Mouse (Mus musculus): ENCODE results near the gene Tmigd3.

Gene Tmigd3

DNA sequence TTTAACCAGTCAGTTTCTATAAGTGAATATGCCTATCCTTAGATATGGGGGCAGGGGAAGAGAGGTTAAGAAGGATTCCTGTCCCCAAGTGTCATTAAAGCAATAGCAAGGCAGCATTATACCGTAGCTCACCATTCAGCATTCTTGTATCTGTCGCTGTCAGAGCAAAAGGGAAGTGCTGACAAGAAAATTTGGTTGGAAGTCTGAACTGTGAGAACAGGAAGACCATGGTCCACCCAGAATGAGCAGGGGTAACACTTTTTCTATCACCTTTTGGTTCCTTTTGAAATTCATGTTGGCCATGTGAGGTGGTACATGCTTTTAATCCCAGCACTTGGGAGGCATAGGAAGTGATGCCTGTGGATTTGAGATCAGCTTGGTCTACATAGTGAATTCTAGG lies 60.4 kb downstream of the Tmigd3 start:
- DNase-seq (ENCODE audit: low spot score in 2 of 2), result no peak

DNA sequence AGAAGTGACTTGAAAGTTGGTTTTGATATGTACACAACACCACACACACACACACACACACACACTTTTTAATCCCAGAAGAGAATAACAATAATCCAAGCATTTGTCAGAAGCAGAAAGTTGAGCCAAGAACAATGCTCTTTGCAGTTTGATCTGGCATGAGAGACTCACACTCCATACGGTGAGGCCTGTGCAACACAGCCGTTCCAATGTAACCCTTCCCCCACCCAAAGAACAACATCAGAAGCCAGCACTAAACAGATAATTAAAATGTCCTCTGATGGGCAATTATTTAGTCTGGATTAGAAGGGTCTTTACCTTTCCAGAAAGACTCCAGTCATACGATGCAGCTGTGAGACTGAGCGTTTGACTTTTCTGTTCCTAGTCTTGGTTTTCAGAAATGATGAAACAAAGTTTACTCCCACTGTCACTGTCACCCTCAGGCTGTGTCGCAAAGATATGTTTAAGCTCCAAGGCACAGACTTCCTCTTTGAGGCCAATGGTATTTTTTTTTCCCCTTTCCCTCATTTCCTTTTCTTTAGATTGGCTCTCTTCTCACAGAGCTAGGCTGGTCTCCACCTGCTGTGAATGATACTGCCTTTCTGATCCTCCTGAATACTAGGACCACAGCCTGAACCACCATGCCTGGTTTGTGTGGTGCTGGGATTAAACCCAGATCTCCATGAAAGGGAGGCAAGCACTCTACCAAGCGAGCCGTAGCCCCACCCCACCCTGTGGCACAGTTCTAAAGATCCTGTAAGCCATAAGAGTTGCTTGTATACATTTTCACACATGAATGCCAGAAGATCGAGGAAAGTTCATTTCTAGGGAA lies 61.8 kb downstream of the Tmigd3 start, which contains the start of gene I830077J02Rik:
Gene I830077J02Rik (minus strand): TSS at position 425 of the 832 bp plus-strand sequence.
- peak in 1 of 2 experiments; percentile 15 for DNase-seq (ENCODE audit: low spot score in 2 of 2)

DNA sequence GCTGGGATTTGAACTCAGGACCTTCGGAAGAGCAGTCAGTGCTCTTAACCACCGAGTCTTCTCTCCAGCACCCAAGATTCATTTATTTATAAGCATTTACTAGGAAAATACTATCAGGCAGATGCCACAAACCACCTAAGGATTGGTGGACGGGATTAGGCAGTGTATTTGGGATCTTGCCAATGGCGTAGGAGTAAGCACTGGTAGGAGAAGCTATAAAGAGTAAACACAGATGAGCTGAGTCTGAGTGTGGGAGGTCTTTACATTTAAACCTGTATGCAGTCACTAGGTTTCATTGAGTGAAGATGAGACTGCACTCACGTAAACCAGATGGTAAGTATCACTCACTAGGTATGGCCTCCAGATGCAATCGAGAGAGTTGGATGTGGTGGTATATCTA lies 63.2 kb downstream of the Tmigd3 start:
- no peak for DNase-seq (ENCODE audit: low spot score in 2 of 2)

DNA sequence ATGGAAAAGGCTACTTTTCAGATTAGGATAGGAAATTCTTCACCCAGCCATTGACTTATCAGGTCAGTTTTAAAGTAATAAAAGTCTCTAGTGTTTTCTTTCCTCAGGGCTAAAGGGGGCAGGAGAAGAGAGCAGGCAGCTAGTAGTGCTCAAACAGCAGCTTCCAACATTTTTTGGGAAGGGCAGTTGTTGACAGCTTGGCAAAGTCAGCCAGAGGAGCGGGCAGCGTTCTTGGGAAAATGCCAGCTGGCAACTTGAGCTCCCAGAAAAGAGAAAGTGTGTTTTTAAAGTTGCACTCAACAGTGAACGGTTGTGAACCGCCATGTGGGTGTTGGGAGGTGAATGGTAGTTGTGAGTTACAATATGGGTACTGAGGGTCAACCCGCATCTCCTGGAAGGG lies 64.3 kb downstream of the Tmigd3 start:
- DNase-seq (ENCODE audit: low spot score in 2 of 2), result peak; percentile 28 to 65

DNA sequence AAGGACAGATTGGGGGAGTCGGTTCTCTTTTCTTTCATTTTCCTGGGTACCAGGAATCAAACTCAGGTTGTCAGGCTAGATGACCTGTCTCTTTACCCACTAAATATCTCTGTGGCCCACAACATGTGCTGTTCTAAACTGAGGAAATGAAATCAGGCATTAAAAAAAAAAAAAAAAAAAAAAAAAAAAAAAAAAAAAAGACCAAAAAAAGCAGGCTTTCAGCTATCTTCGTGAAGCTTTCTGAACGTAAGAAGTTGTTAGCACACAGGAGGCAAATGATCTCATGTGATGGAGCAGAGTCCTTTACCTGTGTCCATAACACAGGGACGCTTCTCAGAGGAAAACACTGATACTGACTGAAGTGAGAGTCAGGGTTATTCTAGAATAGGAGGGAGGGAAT lies 65.4 kb downstream of the Tmigd3 start:
- no peak for DNase-seq (ENCODE audit: low spot score in 2 of 2)

DNA sequence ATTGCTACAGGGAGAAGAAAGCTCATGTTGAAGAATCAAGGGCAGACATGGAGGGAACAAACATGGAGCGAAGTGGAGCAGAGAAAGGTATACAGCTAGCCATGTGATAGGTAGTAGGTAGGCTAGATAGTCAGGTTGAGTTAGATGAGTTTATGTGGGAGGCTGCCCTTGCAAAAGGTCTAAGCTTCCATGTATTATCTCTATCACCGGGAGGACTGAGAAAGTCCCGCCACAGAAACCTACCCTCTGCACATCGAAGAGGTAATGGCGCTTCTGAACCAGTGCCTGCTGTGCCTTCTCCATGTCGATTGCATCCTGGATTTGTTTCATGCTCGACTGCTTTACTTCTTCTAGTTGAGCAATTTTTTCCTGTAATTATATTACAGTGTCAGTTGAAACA lies 80.6 kb downstream of the Tmigd3 start:
- DNase-seq (ENCODE audit: low spot score in 2 of 2), result no peak

DNA sequence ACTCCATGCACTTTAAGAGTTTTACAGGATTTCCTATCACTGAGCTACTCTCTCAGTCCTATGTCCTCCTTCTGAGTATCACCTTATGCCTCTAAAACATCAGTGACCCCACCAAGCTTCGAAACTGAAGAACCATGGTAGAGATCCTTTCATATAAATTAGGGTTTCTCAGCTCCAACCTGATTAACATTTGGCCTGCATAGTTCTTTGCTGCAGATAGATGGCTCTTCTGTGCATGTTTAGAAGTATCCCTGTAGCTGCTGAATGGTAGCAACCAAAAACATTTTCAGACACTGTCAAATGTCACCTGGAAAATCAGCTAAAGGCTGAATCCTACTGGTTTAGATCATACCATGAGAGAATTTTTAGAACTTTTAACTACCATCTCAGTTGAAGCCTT lies 86.5 kb downstream of the Tmigd3 start:
- no peak for DNase-seq (ENCODE audit: low spot score in 2 of 2)

DNA sequence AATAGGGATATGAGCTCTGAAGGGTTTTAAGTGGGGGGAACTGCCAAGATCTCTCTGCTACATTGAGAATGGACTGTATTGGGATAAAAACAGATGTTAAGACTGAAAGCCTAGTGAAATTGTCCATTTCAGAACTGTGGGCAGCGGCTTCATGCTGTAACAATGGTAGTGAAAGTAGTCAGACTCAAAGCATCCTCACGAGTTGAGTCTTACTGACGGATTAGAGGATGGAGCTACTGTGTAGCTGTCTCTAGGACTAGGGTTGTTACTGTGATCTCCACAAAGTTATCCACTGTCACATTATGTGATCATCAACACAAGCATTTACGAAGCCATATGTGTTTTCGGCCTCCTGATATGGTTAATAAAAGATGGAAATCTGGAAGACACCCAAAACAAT lies 87.5 kb downstream of the Tmigd3 start:
- DNase-seq (ENCODE audit: low spot score in 2 of 2), result no peak

DNA sequence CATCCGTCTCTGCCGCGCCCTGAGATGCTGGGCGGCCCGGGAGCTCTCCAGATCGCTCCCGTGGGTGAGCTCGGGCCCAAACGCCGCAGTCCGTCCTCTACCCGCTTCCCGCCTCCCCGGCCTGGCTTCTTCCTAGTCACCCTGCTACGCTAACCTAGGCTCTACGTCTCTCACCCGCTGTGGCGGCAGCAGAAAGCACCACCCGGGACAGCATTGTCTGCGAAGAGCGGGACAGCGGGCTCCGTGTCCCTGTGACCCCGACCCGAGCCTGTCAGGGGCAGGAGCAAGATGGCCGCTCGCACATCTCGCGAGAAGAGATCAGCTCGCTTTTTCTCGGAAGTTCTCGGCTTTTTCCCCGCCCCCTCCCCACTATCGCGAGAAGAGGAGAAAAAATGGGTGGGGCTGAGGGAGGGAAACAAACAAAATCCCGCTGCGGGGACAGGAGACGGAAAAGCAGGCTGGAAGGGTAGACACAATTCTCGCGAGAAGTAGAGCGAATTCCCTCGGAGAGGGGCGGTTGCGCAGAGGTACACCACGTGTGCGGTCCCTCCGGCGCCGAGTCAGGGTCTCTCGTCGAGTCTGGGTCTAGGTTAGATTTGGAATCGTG lies 88.4 kb downstream of the Tmigd3 start, which contains the start of gene Wdr77:
Gene Wdr77 (plus strand): TSS at position 396 of the 607 bp plus-strand sequence.
- DNase-seq (ENCODE audit: low spot score in 2 of 2), result peak; percentile 95 to 96

DNA sequence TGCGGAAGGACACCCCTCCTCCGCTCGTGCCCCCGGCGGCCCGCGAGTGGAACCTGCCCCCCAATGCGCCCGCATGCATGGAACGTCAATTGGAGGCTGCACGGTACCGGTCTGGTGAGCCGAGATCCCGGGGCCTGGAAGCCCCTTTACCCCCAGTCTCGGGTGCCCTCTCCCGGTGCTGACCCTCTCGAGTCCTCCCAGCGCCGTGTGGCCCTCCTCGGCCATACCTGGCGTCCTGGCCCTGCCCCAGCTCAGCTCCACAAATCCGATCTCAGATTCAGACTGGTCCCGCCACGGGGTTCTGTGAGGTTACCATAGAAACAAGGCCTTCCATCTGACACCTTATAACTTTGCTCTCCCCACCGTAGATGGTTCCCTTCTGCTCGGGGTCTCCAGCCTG lies 88.9 kb downstream of the Tmigd3 start:
- DNase-seq (ENCODE audit: low spot score in 2 of 2), result no peak

DNA sequence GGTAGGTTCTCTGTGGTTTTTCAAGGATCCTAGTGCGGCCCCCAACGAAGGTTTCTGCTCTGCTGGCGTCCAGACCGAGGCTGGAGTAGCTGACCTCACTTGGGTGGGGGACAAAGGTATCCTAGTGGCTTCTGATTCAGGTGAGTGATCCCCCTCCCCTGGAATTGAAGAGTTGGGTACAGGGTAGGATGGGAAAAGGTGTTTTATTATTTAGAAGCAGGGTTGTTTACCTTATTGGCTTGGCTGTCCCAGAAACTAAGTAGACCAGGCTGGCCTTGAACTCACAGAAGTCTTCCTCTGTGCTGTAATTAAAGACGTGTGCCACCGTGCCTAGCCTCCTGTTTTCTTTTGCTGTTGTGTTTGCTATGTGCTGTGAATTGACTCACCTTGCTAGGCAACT lies 89.3 kb downstream of the Tmigd3 start, which contains the start of gene Atp5f1:
Gene Atp5f1 (minus strand): TSS at position 101 of the 400 bp plus-strand sequence.
- DNase-seq (ENCODE audit: low spot score in 2 of 2), result peak in 1 of 2 experiments; percentile 21

DNA sequence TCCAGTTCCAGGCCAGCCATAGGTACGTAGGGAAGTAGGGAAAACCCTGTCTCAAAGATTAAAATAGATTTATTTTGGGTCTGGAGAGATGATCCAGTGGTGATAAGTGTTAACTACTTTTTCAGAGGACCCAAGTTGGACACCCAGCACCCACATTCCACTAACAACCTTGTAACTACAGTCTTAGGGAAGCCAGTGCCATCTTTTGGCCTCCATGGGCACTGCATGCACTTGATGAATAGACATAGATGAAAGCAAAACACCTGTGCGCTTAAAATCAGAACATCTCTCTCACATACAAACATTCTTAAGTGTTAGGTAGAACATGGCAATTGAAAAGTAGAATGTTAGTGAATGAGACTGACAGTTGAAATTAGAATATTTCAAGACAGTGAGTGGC lies 90.0 kb downstream of the Tmigd3 start:
- no peak for DNase-seq (ENCODE audit: low spot score in 2 of 2)

DNA sequence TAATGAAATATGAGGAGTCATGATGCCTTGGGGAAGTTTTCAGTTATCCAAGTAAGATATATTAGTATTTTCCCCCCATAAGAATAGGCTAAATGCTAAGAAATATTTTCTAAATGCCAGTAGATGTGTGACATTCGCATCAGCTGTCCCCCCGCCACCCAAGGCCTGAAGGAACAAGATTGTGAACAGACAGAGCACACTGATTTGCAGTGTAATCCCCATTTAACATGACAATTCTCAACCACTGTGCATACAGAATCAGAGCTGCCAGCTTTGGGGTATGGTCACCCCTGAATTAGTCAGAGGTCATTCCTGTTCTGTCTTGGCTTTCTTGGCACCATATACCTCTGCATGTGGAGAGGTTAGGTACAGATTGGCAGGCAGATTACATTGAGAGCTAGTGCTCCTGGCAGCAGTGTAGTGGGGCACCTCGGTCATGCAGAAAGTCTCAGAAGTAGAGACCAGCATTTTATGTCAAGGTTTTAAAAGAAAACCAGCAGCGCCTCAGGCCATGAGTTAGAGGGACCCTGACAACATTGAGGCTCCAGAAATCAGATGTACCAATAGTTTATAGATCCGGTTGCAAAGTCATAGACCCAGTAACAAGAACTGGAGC lies 101.2 kb downstream of the Tmigd3 start:
- DNase-seq (ENCODE audit: low spot score in 2 of 2), result no peak

DNA sequence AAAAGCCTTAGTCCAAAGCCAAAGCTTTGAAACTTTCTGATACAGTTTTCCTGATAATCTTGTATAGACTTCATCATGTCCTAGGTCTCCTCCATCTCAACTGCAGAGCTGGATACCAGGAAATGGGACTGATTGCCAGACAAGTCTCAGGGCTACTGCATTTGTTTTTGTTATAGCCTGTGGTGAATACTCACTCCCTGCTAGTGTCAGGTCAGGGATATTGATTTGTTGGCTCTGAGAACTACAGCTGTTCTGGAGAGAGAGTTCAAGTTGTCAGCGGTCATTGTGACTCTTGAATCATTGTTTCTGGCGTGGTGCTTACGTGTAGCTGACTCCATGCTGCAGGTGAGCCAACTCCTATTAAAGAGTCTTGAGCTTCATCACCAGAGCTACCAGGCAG lies 102.7 kb downstream of the Tmigd3 start, which contains the start of gene Ovgp1:
Gene Ovgp1 (plus strand): TSS at position 301 of the 400 bp plus-strand sequence.
- DNase-seq (ENCODE audit: low spot score in 2 of 2), result no peak

Data from heart, adult 9 months (tissue).